Mouse (Mus musculus): Measurements from ENCODE around the gene Mon1b.

The Mon1b gene

GRCm38 (mm10) chr8:113674611-113675010 is 39.2 kb downstream of the Mon1b start:
- DNase-seq: no peak

DNA sequence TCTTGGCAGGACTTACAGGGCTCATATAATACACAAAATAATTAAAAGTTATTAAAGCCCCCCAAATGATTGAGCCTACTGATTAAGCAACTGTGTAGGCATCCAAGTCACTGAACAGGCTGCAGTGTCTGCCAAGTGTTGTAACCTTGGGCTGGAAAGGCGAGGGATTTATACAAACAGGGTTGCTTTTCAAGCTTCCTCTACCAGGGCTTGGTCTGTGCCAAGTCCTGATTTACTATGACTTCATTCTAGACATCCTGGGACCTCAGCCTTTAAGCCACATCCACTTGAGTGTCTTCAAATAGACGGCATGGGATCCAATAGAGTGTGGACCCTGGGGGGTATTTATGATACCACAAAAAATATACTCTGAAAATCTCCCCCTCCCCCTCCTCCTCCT is 39.9 kb downstream of the Mon1b start:
- no peak for DNase-seq

DNA sequence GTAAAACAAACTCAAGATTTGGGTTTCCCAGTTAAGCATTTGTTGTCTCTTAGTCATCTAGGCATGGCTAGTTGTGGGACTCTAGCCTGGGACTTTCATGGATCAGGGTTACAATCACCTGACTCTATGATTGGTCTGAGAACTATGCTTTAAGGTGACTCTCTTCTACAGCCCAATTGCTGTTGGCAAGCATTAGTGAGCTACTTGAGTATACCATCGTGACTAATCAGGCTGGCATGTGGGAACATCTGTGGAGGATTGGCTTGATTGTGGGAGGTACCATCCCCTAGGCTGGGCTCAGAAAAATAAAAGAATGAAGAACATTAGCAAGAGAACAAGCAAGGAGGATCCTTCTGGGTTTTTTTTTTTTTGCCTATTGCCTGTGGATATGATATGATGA is 41.4 kb downstream of the Mon1b start:
- DNase-seq: no peak

DNA sequence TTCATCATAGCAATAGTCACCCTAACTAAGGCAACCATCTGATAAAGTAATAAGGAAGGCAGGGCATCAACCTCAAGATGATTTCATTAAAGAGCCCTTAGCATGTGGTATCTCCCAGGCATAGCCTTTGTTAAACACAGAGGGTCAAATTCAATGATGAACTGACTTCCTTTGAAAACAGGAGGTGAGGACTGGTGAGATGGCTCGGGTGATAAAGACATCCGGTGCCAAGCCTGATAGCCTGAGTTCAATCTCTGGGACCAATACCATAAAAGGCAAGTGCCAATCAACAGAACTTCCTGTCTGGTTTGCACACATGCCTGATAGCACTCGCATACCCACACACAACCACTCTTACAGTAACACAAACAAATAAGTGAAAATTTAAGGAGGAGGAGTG is 44.0 kb downstream of the Mon1b start:
- DNase-seq: no peak

DNA sequence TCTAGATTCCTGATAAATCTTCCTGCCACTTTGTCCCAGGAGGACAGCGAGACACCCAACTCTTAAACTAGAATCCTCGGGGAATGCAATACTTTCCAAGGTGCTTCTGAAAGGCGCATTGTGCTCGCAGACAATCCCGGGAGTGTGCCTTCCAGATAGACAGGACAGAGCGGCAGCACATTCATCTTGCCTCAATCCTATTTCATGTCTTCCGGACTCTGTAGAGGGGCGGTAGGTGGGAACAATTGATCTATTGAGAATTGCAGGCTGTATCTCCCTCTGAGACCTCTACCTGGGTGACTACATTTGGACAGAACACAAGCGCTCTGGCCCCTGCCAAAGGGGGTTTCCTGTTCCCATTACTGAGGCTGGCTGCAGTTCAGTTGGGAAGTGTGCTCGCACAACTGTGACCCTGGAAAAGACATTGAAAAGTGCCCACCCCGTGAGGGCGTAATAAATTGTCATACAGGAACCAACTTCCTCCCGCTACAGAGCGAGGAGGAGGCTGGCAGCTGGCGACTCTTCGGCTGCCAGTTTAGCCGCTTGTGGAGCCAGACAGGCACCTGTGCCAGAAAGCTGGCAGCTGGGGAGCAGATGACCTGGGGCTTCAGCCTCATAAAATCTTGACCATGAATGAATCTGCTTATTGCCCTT is 52.6 kb downstream of the Mon1b start:
- DNase-seq: no peak

GRCm38 (mm10) chr8:113688543-113688915 is 53.1 kb downstream of the Mon1b start:
- no peak for DNase-seq

GRCm38 (mm10) chr8:113691622-113692343 is 56.4 kb downstream of the Mon1b start:
- no peak for DNase-seq

Measured in thymus, postnatal 36 days (tissue).